Mouse (Mus musculus) layer of hippocampus, postnatal 10 days (tissue): ENCODE data around the gene Tnni1. TPM values are rescaled to one million over a fixed set of nuclear protein-coding genes. Genes with fewer than 3 reads are reported as not detected.
A peak's percentile ranks its signal among the peaks of the same experiment; 100 is the strongest.

Source experiments
- DNase-seq, 2 experiments: peaks; one replicate each; pipeline ENCODE4 v3.0.0; 2021; ENCODE audit warnings: low spot score in 2 of 2
- total RNA-seq, 2 experiments: library from RNA; stranded (reverse); gene quantifications; 2 replicates each; pipeline ENCODE4 v1.2.3; 2021

Gene Tnni1
- total RNA-seq, 2 experiments from 2014 or later, result not detected

DNA sequence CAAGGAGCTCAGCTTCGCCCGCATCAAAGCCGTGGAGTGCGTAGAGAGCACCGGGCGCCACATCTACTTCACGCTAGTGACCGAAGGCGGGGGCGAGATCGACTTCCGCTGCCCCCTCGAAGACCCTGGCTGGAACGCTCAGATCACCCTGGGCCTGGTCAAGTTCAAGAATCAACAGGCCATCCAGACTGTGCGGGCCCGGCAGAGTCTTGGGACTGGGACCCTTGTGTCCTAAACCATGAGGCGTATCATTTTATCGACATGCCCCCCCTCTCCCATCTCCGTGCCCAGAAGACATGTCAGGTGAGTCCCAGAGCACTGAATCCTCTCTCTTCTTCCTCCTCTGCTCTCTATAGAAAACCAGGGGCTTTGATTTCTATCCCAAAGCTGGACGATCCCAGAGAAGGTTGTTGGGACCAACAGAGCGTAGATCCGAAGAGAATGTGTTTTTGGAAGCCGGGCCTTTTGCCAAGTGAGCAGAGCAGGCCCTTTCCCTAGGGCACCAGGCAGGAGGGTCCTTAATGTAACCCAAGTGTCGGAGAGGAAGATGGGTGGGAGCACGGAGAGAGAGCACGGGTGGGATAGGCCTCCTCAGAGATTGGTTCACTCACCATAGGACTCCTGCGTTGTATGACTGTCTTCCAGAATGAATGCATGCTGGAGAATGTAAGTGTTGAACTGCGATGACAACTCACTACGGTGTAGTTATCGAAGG, 12.5 kb upstream of the Tnni1 start:
- no peak for DNase-seq

DNA sequence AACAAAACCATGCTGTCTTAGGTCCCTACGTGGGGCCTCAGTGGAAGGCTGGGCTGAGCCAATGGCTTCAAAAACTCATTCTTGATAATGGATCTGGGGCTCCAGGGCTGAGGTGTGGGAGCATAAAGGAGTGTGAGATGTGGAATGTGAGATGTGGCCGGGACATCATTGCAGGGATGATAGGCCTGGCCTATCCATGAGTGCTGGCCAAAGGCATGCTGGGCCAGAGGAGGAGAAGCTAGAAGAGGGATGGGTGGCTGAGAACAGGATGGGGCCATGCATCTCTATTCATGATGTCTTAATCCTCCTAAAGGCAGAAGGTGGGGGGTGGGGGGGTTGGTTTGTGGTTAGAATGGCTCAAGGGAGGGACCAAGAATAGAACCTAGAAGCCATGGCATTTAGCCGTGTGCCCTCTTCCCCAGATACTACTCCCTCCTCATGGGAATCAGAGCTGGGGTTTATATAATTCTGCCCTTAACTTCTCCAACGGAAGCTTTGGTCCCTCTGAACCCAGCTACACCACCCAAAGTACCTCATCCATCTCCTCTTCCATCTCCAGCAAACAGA, 11.8 kb upstream of the Tnni1 start:
- no peak for DNase-seq

DNA sequence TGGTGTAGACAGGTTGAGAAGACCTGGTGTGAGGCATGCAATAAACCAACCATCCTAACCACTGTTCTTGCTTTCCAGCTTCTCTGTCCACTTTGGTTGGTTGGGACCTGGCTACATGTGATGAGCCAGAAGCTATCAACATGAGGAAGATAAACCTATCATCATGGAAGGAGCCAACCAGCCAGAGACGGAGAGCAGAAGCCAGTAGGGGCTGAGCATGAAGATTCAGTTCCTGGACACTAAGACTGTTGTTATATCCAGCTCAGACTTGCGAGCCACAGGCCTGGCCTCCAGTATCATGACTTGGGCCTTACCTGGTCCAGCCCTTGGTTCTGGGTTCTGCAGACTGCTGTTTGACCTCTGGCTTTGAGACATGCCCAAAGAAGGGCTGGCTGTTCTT, 10.8 kb upstream of the Tnni1 start:
- no peak for DNase-seq

DNA sequence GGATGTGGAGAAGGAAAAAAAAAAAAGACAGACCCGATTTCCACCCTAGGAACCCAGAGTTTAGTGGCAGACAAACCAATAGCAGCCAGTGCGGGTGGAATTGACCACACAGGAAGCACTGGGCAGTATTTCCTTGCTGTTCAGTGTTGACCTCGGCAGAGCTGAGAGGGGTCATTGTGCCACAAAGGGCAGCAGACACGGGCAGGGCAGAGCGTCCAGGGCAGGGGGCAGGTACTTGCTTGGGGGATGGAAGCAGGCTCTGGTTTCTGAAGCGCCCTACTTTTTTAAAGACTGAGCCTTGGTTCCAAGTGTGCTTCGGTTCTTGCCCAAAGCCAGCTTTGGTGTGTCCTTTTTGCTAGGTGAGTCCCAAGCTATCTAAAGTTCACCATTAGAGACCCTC, 9.0 kb upstream of the Tnni1 start:
- DNase-seq, result no peak

DNA sequence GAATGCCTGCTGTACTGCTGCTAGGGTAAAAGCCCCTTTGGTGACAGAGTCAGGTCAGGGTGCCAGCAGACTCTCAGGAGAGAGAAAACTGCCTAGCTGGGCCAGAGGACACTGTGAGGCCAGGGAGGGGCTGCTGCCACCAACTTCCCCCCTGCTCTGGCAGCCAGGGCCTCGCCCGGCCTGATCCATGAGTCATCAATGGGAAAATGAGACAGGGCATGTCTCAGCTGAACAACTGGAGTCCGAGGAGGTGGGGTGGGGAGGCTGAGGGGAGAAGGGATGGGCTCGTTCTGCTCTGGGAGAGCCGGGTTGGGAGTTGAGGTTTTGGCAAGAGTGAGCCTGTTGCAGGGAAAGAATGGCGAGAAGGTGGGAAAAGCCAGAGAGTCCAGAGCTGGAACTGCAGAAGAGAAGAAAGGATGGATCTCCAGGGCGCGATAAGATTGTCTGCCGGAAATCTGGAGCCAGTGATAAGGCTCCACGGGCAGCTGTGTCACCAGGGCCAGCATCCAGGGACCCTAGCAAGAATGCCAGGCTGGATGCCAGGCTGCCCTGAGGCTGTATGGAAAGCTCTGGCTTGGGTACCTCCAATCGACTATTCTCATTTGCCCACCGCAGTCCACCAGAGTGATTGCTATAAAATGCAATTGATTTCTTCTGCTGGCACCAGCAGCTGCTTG, 8.2 kb upstream of the Tnni1 start:
- no peak for DNase-seq

DNA sequence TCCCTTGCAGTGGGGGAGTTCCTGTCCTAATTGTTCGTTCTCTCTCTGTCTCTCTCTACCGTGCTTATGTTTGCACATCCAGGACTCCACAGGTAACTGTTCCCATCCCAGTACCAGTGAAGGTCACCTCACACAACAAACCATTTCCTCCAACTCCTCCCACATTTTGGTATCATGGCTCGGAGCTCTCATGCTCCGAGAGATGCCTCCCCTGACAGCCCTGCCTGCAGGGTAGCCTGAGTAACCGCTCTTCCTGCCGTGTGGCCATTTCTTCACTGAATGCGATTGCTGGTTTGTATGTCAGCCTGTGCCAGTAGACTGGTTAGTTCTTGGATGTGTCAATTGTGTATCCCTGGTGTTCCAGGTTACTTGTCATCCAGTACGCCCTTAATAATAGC, 7.7 kb upstream of the Tnni1 start:
- DNase-seq, result no peak

DNA sequence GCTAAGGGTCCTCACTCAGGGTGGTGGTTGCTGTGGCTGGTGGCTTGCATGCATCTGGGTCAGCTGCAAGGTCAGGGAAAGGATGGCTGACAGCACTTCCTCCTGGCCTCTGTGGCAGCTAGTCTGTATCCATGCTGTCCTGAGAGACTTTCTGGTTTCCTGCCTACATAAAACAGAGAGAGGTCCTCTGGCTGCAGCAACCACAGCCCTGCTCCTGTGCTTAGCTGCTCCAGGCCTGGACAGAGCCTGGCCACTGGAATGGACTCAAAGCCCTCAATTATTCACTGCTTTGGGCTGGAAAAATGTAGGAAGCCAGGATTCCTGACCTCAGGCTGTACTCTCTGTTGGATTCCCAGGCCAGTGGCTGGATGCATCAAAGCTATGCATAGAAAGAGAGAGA, 2.6 kb upstream of the Tnni1 start:
- no peak for DNase-seq

DNA sequence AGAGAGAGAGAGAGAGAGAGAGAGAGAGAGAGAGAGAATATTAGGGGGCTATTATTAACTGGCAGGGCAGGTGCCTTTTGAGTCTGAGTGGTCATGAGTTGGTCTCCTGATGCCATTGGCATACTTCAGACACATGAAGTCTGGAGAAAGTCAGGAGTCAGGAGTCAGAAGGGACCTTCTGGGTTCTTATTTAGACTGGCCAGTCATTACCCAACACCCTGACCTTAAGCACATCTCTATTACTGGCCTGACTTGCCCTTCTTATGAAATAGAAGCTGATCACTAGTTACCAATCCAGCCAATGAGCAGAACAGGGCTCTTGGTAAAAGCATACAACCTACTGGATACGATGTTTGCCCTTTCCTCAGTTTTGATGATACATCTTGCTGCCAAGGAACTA, 2.2 kb upstream of the Tnni1 start:
- DNase-seq, result no peak

DNA sequence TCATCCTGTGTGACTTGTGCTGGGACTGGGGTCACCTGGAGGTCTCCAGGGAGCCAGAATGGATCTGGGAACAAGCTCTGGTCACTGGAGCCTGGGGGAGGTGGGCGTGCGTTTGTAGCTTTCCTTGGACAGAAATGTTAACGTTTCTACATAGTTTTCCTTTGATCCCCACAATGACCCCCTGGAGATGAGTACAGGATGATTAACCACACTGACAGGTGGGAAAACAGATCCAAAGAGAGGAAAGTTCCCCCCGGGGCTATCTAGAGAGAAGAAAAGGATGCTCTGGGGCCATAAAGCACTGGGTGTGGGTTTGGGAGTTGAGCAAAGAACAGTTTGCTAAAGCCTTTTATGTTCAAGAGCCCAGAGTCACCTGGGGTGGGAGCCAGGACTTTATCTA, 1.4 kb downstream of the Tnni1 start:
- DNase-seq, result no peak

DNA sequence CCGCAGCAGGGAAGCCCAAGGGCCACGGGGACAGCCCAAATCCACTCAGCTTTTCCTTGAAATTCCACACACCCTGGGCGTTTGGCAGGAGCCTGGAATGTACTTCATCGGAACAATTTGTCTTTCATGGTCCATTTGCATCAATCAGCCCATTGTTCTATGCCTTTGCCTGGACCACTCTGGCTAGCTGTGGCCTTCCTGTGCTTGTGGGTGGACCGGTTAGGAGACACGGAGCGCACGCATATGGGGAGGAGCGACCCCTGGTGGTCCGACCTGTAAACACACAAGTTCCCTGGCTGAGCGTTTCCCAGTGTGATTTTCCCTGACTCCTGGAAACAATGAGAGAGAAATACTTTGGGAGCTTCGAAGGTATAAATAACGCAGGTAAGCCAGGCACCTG, 2.0 kb downstream of the Tnni1 start:
- DNase-seq, result peak; percentile 79 to 82

DNA sequence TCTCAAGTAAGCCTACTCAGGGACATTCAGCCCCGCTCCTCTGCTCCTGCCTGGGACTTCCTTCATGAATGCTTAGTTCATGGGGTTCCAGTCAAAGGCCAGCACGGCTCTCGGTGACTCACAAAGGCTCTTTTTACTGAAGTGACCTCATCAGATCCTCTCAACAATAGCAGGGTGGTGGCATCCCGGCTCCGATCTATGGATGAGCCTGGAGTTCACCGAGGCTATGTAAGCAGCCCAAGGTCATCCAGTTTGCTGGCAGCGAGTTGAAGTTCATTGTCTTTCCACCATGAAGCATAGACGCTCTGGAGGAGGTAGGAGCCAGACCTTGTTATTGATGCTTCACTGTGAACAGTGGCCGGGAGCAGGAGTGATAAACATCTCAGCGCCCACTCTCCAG, 3.6 kb downstream of the Tnni1 start:
- DNase-seq, result no peak

DNA sequence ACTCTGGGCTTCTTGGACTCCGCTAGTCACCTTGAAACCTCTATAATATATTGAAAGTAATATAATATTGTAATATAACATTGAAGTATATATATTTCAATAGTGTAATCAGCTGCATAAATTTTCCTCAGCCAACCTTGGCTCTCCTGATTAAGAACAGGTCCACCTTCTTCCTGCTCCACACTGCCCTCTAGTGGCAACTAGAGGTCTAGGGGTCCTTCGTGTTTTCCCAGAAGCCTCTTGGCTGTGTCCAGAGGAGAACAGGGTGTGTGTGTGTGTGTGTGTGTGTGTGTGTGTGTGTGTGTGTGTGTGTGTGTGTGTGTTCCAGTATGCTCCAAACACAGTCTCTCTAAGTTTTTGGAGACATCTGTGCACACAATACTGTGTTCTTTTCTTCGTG, 8.6 kb downstream of the Tnni1 start:
- peak; percentile 74 to 76 for DNase-seq

DNA sequence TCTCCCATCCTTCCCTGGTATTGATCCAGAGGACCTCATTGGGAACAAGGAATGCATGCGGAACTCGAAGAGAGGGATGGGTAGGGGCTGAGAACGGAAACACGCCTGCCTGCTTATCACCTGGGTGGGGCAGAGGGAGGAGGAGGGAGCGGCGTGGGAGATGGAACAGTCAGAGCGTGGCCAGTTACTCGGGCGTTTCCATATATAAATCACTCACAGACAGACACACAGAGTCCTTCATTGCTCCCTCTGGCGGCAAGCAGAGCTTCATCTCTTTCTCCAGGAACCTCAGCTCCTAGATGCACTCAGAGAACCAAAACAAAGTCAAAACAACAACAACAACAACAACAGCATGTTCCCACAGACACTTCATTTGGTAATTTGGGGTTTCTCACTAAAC, 9.5 kb downstream of the Tnni1 start:
- DNase-seq, result no peak

DNA sequence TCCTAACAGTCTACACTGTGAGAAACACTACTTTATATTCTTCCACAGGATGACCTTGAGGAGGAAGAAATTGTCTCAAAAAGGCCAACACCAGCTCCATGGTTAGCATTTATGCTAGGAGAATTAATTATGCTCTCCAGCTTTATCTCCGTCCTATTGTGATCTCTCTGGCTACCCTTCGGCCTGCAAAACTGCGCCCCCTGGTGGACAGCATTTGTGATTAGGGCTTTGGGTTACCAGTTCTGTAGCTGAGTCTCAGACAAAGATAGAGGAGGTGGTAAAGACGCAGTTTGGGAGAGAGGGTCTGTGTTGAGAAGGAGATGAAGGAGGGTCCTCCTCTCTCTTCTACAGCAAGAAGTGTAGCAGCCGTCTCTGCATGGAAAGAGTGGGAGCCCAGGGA, 10.6 kb downstream of the Tnni1 start:
- DNase-seq, result peak; percentile 75 to 82

DNA sequence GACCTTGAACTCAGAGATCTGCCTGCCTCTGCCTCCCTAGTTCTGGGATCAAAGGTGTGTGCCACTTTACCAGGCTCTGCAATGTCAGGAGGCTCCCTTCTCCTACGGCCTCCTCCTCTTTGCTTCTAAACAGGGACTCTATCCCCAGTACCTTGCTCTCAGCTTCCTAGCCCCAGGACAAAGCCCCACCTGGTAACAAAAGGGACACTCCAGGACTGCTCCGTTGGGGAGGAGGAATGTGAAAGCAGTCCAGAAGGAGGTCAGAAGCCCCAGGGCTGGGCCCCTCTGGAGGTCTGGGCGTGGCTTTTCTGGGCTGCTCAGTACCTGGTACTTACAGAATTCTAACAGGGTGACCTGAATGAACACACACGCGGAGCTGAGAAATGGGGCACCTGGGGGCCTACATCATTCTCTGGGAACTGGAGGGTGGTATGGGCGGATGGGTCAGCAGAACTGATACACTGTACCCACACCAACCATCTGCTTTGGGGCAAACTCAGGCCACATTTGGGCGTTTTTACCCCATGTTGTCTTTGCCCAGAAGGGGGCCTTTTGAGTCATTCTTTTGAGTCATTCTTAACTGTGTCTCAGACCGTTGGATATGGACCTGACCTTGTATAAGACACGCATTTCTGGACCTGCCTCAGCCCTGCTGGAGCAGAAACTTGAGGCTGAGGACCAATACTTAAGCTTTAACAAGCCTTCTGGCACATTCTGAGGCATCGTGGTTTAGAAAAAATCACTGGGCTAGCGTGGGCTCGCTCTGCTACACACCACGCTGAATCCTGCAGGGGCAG, 13.1 kb downstream of the Tnni1 start:
- no peak for DNase-seq

DNA sequence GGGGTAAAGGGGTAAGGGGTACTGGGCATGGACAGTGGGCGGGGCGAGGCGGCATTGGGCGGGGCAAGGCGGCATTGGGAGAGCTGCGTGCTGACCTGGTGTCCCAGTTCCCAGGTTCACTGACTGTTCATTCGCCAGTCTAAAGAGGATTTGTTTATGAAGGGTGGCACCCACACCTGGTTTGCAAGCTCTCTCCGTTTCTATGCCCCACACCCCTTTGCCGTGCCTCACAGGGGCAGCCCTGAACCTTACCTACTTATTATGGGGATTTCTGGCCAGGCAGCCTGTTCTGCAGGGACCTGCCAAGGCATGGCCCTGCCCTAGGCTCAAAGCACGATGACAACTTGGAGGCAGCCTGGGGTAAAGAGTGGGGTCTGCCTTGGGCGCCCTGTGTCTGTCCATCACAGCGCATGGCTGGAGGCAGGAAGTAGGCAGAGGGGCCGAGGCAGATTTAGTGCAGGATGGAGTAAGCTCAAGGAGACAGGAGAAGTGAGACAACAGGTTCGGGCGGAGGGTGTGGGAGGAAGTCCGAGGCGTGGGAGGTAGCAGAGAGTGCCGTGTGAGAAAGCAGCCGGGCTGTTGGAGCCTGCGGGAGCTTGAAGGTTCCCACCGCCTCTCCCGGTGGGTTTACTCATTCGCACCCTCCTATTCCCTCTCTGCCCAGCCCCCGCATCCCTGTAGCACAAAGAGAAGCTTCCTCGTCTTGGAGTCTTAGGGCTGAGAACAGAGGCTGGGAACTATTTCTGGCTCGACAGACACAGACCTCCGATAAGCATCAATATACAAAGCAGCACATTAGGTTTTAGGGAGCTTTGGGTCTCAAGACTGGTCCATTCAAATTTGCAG, 14.4 kb downstream of the Tnni1 start:
- peak in 1 of 2 experiments; percentile 16 for DNase-seq

DNA sequence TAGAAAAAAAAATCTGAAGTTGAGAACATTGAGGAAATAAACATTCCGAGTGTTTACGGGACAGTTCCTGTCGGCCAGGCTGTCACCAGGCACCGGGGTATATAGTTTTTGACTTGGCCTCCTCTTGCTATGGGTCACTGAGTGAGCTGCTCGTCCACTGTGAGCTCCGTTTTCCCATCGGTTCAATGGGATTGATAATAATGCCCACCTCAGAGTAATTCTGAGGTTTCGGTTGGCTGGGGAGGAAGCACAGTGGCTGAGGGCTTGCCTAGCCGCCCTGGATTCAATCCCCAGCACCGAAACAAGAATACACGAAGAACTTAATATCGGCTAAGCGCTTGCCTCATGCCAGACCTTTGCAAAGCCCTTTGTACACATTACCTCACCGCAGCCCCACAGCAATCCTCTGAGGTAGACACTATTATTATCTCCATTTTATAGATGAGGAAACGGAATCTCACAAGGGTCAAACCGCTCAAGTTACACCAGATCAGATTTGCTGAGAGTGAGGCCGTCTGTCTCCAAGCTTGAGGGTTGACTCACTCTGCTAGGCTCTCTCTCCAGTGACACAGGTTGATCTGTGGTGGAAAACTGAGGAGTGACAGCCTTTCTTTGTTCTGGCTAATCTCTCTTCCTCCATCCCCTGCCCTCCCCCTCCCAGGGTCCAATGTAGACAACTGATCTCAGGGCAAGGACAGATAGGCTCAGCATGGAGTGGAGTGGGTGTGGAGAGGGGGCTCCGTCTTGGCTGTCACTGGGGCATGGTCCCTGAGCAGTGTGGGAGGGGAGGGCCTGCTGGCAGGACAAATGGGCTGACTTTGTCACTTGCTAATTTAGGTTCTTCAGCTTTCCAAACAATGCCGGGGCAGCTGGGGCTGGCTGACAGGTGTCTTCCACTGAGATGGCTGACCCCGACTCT, 15.2 kb downstream of the Tnni1 start:
- DNase-seq, result no peak

DNA sequence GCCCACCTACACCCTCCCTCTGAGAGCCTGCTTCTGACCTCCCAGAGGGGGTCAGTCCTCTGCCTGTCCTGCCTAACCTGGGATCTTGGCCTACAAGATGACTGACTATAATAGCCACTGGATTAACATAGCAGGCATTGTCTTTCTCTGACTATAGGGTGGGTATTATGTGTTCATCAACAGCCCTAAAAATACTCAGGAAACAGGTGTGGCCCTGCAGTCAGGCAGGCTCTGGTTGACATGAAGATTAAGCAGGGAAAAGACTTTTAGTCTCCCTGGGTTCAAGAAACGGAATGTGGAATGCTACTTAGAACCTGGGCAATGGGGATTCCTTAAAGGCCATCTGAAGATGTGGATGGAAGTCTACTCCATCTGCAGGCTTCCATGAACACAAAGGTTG, 19.3 kb downstream of the Tnni1 start:
- DNase-seq, result no peak

DNA sequence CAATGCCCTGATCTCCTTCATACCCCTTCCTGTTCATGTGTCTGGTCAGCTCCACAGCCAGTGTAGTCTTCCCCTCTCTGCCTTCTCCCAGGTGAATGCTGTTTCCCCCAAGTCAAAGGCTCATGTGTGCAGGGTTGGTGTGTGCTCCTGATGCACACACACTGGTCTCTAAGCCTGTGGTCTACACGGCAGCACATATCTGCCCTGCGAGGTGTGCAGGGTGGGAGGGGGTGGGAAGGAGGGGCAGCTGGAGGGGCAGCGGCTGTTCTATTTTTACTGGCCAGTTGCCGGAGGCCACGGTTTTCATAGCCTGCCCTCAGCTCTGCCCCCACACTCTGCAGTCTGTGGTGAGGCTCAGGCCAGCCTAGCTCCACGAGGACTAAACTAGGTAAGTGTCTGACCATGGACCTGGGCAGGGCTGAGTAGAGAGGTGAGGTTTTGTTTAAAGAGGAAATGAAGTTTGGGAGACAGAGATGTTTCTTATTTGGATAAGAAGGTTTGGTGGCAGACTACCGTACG, 19.9 kb downstream of the Tnni1 start:
- DNase-seq, result no peak
